Mouse (Mus musculus) stomach, postnatal 0 days (tissue): ENCODE measurements around the gene Nos1.
A peak's percentile ranks its signal among the peaks of the same experiment; 100 is the strongest.

ENCODE experiments used
- CTCF ChIP-seq: IDR thresholded peaks from 2 replicates; pipeline ENCODE4 v1.5.1; 2016; ENCODE audit warnings: antibody characterized with exemption, low read depth, mild to moderate bottlenecking, moderate library complexity
- EP300 ChIP-seq: optimal IDR thresholded peaks from 2 replicates; pipeline ENCODE3; 2016; ENCODE audit warnings: antibody characterized with exemption

- TF ChIP-seq CTCF: peak; percentile 89
- TF ChIP-seq EP300: no peak
Observed at GRCm38 (mm10) chr5:117938182-117938581, 157.3 kb downstream of the Nos1 start.
